Mouse (Mus musculus) cerebellum, adult 18-20 months (tissue): ENCODE results near the gene Mmp9.

ENCODE experiments used
- DNase-seq, 2 experiments: peaks; one replicate each; pipeline ENCODE4 v3.0.0; 2021

The Mmp9 gene

GRCm38 (mm10) chr2:164956195-164956594, 15.6 kb downstream of the Mmp9 start:
- no peak for DNase-seq

- DNase-seq, result peak in 1 of 2 experiments; percentile 9
These were observed 17.2 kb downstream of the Mmp9 start for GRCm38 (mm10) chr2:164957548-164958315.

- peak; percentile 84 to 89 for DNase-seq
These were observed 20.3 kb downstream of the Mmp9 start, which contains the start of gene Slc12a5 for GRCm38 (mm10) chr2:164960716-164961441. TSS of gene Slc12a5 (plus strand) at chr2:164960802.

GRCm38 (mm10) chr2:164961506-164962182, 21.1 kb downstream of the Mmp9 start:
- peak; percentile 82 to 88 for DNase-seq

- DNase-seq, result no peak
These were observed 21.6 kb downstream of the Mmp9 start for GRCm38 (mm10) chr2:164962183-164962580.

- DNase-seq, result no peak
These were observed 23.8 kb downstream of the Mmp9 start for GRCm38 (mm10) chr2:164964242-164964894.

GRCm38 (mm10) chr2:164964981-164965380, 24.4 kb downstream of the Mmp9 start:
- no peak for DNase-seq

- DNase-seq, result peak in 1 of 2 experiments; percentile 17
These were observed 25.8 kb downstream of the Mmp9 start for GRCm38 (mm10) chr2:164966381-164966780.

GRCm38 (mm10) chr2:164967193-164967592, 26.6 kb downstream of the Mmp9 start:
- peak; percentile 63 to 68 for DNase-seq

GRCm38 (mm10) chr2:164967761-164968440, 27.3 kb downstream of the Mmp9 start:
- DNase-seq, result peak; percentile 88 to 90

- peak; percentile 57 to 70 for DNase-seq
These were observed 27.9 kb downstream of the Mmp9 start for GRCm38 (mm10) chr2:164968451-164968851.

- DNase-seq, result peak; percentile 57 to 64
These were observed 28.8 kb downstream of the Mmp9 start for GRCm38 (mm10) chr2:164969348-164969781.

- DNase-seq, result peak; percentile 89 to 90
These were observed 30.1 kb downstream of the Mmp9 start for GRCm38 (mm10) chr2:164970631-164971196.

- DNase-seq, result peak in 1 of 2 experiments; percentile 47
These were observed 32.1 kb downstream of the Mmp9 start for GRCm38 (mm10) chr2:164972646-164973045.

GRCm38 (mm10) chr2:164975611-164976010, 35.0 kb downstream of the Mmp9 start:
- peak in 1 of 2 experiments; percentile 55 for DNase-seq

GRCm38 (mm10) chr2:164979749-164980148, 39.2 kb downstream of the Mmp9 start:
- no peak for DNase-seq

- DNase-seq, result no peak
These were observed 45.4 kb downstream of the Mmp9 start for GRCm38 (mm10) chr2:164985962-164986361.

GRCm38 (mm10) chr2:164986371-164987027, 45.9 kb downstream of the Mmp9 start:
- DNase-seq, result peak; percentile 80 to 83

- DNase-seq, result no peak
These were observed 48.2 kb downstream of the Mmp9 start for GRCm38 (mm10) chr2:164988777-164989176.

GRCm38 (mm10) chr2:164991111-164991510, 50.5 kb downstream of the Mmp9 start:
- DNase-seq, result peak in 1 of 2 experiments; percentile 10

- DNase-seq, result peak in 1 of 2 experiments; percentile 18
These were observed 51.2 kb downstream of the Mmp9 start for GRCm38 (mm10) chr2:164991808-164992207.
